Mouse (Mus musculus): ENCODE data around the gene Phldb1.

The Phldb1 gene

GRCm38 (mm10) chr9:44708925-44709324, 26.1 kb downstream of the Phldb1 start:
- peak in 1 of 2 experiments; percentile 61 for DNase-seq (ENCODE audit: low spot score in 2 of 2)

GRCm38 (mm10) chr9:44708429-44708765, 26.6 kb downstream of the Phldb1 start:
- no peak for DNase-seq (ENCODE audit: low spot score in 2 of 2)

GRCm38 (mm10) chr9:44707749-44708428, 27.1 kb downstream of the Phldb1 start:
- no peak for DNase-seq (ENCODE audit: low spot score in 2 of 2)

GRCm38 (mm10) chr9:44699730-44700129, 35.3 kb downstream of the Phldb1 start:
- no peak for DNase-seq (ENCODE audit: low spot score in 2 of 2)

- DNase-seq (ENCODE audit: low spot score in 2 of 2), result no peak
Observed at GRCm38 (mm10) chr9:44699196-44699595, 35.8 kb downstream of the Phldb1 start.

- no peak for DNase-seq (ENCODE audit: low spot score in 2 of 2)
Observed at GRCm38 (mm10) chr9:44697866-44698265, 37.1 kb downstream of the Phldb1 start.

- DNase-seq (ENCODE audit: low spot score in 2 of 2), result no peak
Observed at GRCm38 (mm10) chr9:44693071-44693470, 41.9 kb downstream of the Phldb1 start.

- DNase-seq (ENCODE audit: low spot score in 2 of 2), result peak; percentile 80 to 81
Observed at GRCm38 (mm10) chr9:44691671-44692520, 43.1 kb downstream of the Phldb1 start.

GRCm38 (mm10) chr9:44690641-44691040, 44.4 kb downstream of the Phldb1 start:
- no peak for DNase-seq (ENCODE audit: low spot score in 2 of 2)

GRCm38 (mm10) chr9:44688013-44688412, 47.0 kb downstream of the Phldb1 start:
- DNase-seq (ENCODE audit: low spot score in 2 of 2), result no peak

GRCm38 (mm10) chr9:44686638-44687037, 48.4 kb downstream of the Phldb1 start:
- DNase-seq (ENCODE audit: low spot score in 2 of 2), result peak in 1 of 2 experiments; percentile 43

GRCm38 (mm10) chr9:44685346-44686330, 49.4 kb downstream of the Phldb1 start:
- DNase-seq (ENCODE audit: low spot score in 2 of 2), result peak; percentile 74 to 76

GRCm38 (mm10) chr9:44683046-44683445, 52.0 kb downstream of the Phldb1 start:
- no peak for DNase-seq (ENCODE audit: low spot score in 2 of 2)

GRCm38 (mm10) chr9:44679565-44679964, 55.4 kb downstream of the Phldb1 start:
- DNase-seq (ENCODE audit: low spot score in 2 of 2), result no peak

GRCm38 (mm10) chr9:44678288-44678871, 56.6 kb downstream of the Phldb1 start:
- no peak for DNase-seq (ENCODE audit: low spot score in 2 of 2)

- no peak for DNase-seq (ENCODE audit: low spot score in 2 of 2)
Observed at GRCm38 (mm10) chr9:44673005-44673404, 62.0 kb downstream of the Phldb1 start, which contains the start of gene Treh. Gene Treh, plus strand, starts transcription at chr9:44673233.

- DNase-seq (ENCODE audit: low spot score in 2 of 2), result no peak
Observed at GRCm38 (mm10) chr9:44672291-44672865, 62.6 kb downstream of the Phldb1 start.

GRCm38 (mm10) chr9:44671416-44671815, 63.6 kb downstream of the Phldb1 start:
- DNase-seq (ENCODE audit: low spot score in 2 of 2), result no peak

- DNase-seq (ENCODE audit: low spot score in 2 of 2), result no peak
Observed at GRCm38 (mm10) chr9:44663706-44664105, 71.3 kb downstream of the Phldb1 start.

- peak; percentile 68 to 73 for DNase-seq (ENCODE audit: low spot score in 2 of 2)
Observed at GRCm38 (mm10) chr9:44655098-44656066, 79.6 kb downstream of the Phldb1 start.
